Mouse (Mus musculus): Measurements from ENCODE around the gene Sox6.

DNA sequence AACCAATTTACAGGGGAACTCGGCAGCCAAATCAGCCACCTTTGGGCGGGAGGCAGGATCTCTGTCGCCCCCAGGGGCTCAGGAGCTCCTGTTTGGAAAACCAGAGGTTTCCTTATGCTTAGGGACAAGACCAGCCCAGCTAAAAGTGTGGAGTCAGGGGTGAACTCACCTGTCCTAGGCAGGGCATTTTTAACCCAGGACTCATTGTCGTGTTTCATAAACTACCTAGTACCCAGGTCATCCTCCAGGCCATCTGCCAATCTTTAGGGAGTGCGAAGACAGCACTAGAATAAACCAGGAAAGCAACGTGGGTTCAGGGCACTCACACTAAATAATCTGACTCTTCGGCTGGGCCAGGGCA lies 584.9 kb downstream of the Sox6 start:
- TF ChIP-seq POLR2AphosphoS5 (IDR thresholded peaks at IDR 0.05; ENCODE audit: insufficient replicate concordance, low read depth, low read length) (no peak), CTCF (IDR thresholded peaks at IDR 0.05; ENCODE audit: low read depth, low read length) (no peak)

Data from G1E (cell line).